Mouse (Mus musculus) hindbrain, embryonic 12.5 days (tissue): ENCODE results near the gene Trpc7. TPM values are rescaled to one million over a fixed set of nuclear protein-coding genes. Genes with fewer than 3 reads are reported as not detected.

ENCODE experiments used
- ATAC-seq: fragments of 200-750 bp; cut with Nextera tagmentation; 2 replicates; pipeline ENCODE4 v1.8.0; 2017; ENCODE audit warnings: moderate TSS enrichment; ENCODE audit not compliant: low FRiP score
- H3K27ac ChIP-seq: fragments of 300-500 bp; sonication (generic); 2 replicates; pipeline ENCODE4 v1.5.1; 2016; ENCODE audit warnings: mild to moderate bottlenecking
- H3K27me3 ChIP-seq: fragments of 300-500 bp; sonication (generic); 2 replicates; pipeline ENCODE4 v1.6.1; 2016; ENCODE audit warnings: mild to moderate bottlenecking
- H3K36me3 ChIP-seq: fragments of 300-500 bp; sonication (generic); 2 replicates; pipeline ENCODE4 v1.6.1; 2016; ENCODE audit warnings: mild to moderate bottlenecking
- H3K4me1 ChIP-seq: fragments of 300-500 bp; sonication (generic); 2 replicates; pipeline ENCODE4 v1.6.1; 2016
- H3K4me2 ChIP-seq: fragments of 300-500 bp; sonication (generic); replicated peaks from 2 replicates; pipeline ENCODE4 v1.6.1; 2016; ENCODE audit warnings: mild to moderate bottlenecking
- H3K4me3 ChIP-seq: fragments of 300-500 bp; sonication (generic); 2 replicates; pipeline ENCODE4 v1.5.1; 2016; ENCODE audit warnings: mild to moderate bottlenecking
- H3K9ac ChIP-seq: fragments of 300-500 bp; sonication (generic); 2 replicates; pipeline ENCODE4 v1.6.1; 2016; ENCODE audit warnings: mild to moderate bottlenecking, moderate library complexity
- H3K9me3 ChIP-seq: fragments of 300-500 bp; sonication (generic); replicated peaks from 2 replicates; pipeline ENCODE4 v1.6.1; 2016; ENCODE audit warnings: mild to moderate bottlenecking
- WGBS: fragments of 180-500 bp; shearing (Covaris S2); methylation state at CpG from one replicate; pipeline ENCODE4 v1.1.7; 2016; 5-methylcytosine and 5-hydroxymethylcytosine counted together
- polyA plus RNA-seq: library from polyadenylated mRNA; unstranded; fragments of >200 nt; fragmentation: Nextera tagmentation; extraction: Ambion mirVana; gene quantifications from 2 replicates; pipeline ENCODE4 v1.2.1, GENCODE M21; 2016

The Trpc7 gene
- polyA plus RNA-seq, 1 experiment from 2014 or later = 0.45 TPM

DNA sequence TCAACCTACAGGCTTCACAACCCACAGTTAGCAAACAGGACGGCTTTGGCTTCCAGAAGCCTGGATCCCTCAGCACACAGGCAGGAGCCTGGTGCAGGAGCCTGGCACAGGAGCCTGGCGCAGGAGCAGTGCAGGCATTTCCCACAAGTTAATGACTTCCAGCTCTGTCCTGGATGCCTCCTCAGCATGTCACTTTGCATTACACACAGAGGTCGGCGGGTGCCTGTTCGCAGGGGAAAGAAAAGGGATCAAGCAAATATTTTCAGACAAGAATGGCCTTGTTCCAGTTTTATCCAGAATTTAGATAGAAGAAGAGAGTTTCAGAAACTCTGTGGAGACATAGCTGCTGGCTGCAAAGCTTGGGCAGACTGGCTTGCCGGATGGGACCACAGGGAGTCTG lies 33.8 kb downstream of the Trpc7 start:
- ATAC-seq = no peak
- 0 out of 2 replicates have a peak overlapping the region, but pooled peaks have one; percentile 3 for H3K9ac ChIP-seq
- WGBS = 46% methylated on average over 6 of the region's 6 CpGs
- no peaks in the 10 kb centered on the region for H3K27me3 ChIP-seq
- H3K4me1 ChIP-seq = peaks cover 9% of the 10 kb centered on the region; the same call in 1 of the 2 replicates
- no peak overlapping the region for H3K4me2 ChIP-seq
- H3K4me3 ChIP-seq = no peak overlapping the region
- no peaks in the 10 kb centered on the region for H3K36me3 ChIP-seq
- H3K9me3 ChIP-seq = no peaks in the 10 kb centered on the region
- H3K27ac ChIP-seq = no peak overlapping the region

DNA sequence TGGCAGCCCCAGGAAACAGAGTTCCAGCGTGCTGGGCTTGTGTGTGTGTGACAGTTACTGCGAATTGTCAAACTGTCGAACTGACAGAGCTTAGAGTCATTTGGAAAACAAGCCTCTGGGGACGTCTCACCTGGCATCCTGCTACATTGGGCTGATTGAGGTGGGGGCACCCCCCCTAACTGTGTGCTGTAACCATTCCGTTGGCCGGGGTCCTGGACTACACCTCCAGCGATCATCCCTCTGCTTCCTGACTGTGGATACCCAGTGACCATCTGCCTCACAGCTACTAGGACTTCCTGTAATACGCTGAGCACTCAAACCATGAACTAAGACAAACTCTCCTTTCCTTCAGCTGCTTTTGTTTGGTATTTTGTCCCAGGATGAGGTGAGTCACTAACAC lies 41.3 kb downstream of the Trpc7 start:
- H3K27ac ChIP-seq = no peak overlapping the region
- H3K4me3 ChIP-seq = no peak overlapping the region
- WGBS = 77% methylated on average over 8 of the region's 8 CpGs
- no peak overlapping the region for H3K4me2 ChIP-seq
- no peaks in the 10 kb centered on the region for H3K9me3 ChIP-seq
- no peaks in the 10 kb centered on the region for H3K36me3 ChIP-seq
- 0 out of 2 replicates have a peak, but pooled peaks cover 6% of the 10 kb centered on the region for H3K4me1 ChIP-seq
- H3K9ac ChIP-seq = no peak overlapping the region
- ATAC-seq = no peak
- no peaks in the 10 kb centered on the region for H3K27me3 ChIP-seq

DNA sequence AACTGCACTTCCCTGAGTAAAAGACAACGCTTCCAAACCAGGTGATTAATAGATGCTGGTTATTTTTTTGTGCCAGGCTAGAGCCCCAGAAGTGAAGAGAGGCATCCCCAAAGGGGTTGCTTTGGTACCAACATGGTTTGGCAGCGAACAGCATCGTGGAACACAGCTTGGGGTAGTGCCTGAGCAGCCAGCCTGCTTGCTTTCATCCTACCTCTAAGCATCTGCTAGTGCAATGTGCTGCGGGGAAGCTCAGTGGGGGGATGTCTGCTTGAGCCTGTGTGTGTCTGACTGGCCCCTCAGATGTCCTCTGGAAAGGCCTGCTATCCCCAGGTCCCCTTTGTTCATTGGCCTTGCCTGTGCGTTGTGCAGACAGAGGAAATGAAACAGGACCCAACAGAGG lies 42.4 kb downstream of the Trpc7 start:
- H3K36me3 ChIP-seq = no peaks in the 10 kb centered on the region
- ATAC-seq = no peak
- H3K4me3 ChIP-seq = no peak overlapping the region
- no peaks in the 10 kb centered on the region for H3K9me3 ChIP-seq
- H3K4me2 ChIP-seq = no peak overlapping the region
- WGBS = 33% methylated on average over 5 of the region's 5 CpGs
- no peak overlapping the region for H3K27ac ChIP-seq
- H3K9ac ChIP-seq = no peak overlapping the region
- H3K4me1 ChIP-seq = 0 out of 2 replicates have a peak, but pooled peaks cover 6% of the 10 kb centered on the region
- no peaks in the 10 kb centered on the region for H3K27me3 ChIP-seq

- Histone ChIP-seq H3K9ac (no peak overlapping the region), H3K27me3 (no peaks in the 10 kb centered on the region), H3K4me3 (no peak overlapping the region), H3K9me3 (no peaks in the 10 kb centered on the region), H3K36me3 (no peaks in the 10 kb centered on the region), H3K4me2 (no peak overlapping the region), H3K27ac (no peak overlapping the region), H3K4me1 (no peaks in the 10 kb centered on the region)
- no peak for ATAC-seq
- 85% methylated on average over 3 of the region's 3 CpGs for WGBS
These were observed 49.9 kb downstream of the Trpc7 start for GRCm38 (mm10) chr13:56845866-56846265.

GRCm38 (mm10) chr13:56815471-56815870 lies 80.3 kb downstream of the Trpc7 start:
- ATAC-seq = no peak
- Histone ChIP-seq H3K4me1 (no peaks in the 10 kb centered on the region), H3K4me3 (no peak overlapping the region), H3K9ac (no peak overlapping the region), H3K4me2 (no peak overlapping the region), H3K9me3 (no peaks in the 10 kb centered on the region), H3K27ac (no peak overlapping the region), H3K36me3 (no peaks in the 10 kb centered on the region), H3K27me3 (no peaks in the 10 kb centered on the region)
- WGBS = 88% methylated on average over 12 of the region's 12 CpGs

- ATAC-seq = peak; percentile 69
- Histone ChIP-seq H3K4me1 (no peaks in the 10 kb centered on the region), H3K4me2 (peak overlapping the region; percentile 54), H3K9ac (no peak overlapping the region), H3K36me3 (no peaks in the 10 kb centered on the region), H3K27ac (no peak overlapping the region), H3K9me3 (no peaks in the 10 kb centered on the region), H3K4me3 (peak overlapping the region; percentile 22; the same call in 1 of the 2 replicates), H3K27me3 (peaks cover 6% of the 10 kb centered on the region; the same call in 1 of the 2 replicates)
- 12% methylated on average over 27 of the region's 27 CpGs for WGBS
These were observed 88.9 kb downstream of the Trpc7 start for GRCm38 (mm10) chr13:56806776-56807490.

DNA sequence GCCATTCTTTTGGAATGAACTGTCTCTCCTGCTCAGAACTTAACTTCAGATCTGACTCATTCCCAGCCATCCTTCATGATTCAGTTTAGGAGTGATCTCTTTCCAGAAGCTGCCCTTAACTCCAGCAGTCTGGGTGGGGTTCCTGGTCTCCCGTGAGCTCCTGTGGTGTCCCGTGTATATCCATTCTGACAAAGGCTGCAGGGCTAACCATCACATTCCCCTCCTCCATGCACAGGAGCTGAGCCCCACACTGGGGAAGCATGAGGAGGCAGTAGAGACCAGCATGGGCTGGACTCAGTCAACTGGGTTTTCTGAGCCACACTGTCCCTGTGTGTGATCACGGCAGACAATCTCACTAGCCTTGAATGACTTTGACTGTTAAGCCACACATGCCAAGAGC lies 90.7 kb downstream of the Trpc7 start:
- WGBS = 86% methylated on average over 3 of the region's 3 CpGs
- Histone ChIP-seq H3K4me3 (no peak overlapping the region), H3K4me2 (no peak overlapping the region), H3K9ac (no peak overlapping the region), H3K27me3 (peaks cover 6% of the 10 kb centered on the region; the same call in 1 of the 2 replicates), H3K4me1 (no peaks in the 10 kb centered on the region), H3K9me3 (no peaks in the 10 kb centered on the region), H3K36me3 (no peaks in the 10 kb centered on the region), H3K27ac (no peak overlapping the region)
- no peak for ATAC-seq

- H3K4me2 ChIP-seq = no peak overlapping the region
- no peak overlapping the region for H3K9ac ChIP-seq
- H3K4me3 ChIP-seq = no peak overlapping the region
- H3K4me1 ChIP-seq = peaks cover 11% of the 10 kb centered on the region
- ATAC-seq = no peak
- WGBS = 86% methylated on average over 7 of the region's 7 CpGs
- H3K9me3 ChIP-seq = no peaks in the 10 kb centered on the region
- H3K27me3 ChIP-seq = no peaks in the 10 kb centered on the region
- H3K36me3 ChIP-seq = no peaks in the 10 kb centered on the region
- H3K27ac ChIP-seq = no peak overlapping the region
These were observed 98.3 kb downstream of the Trpc7 start for GRCm38 (mm10) chr13:56797459-56797858.

GRCm38 (mm10) chr13:56795501-56795900 lies 100.3 kb downstream of the Trpc7 start:
- WGBS = 70% methylated on average over 7 of the region's 7 CpGs
- no peak overlapping the region for H3K27ac ChIP-seq
- no peak for ATAC-seq

DNA sequence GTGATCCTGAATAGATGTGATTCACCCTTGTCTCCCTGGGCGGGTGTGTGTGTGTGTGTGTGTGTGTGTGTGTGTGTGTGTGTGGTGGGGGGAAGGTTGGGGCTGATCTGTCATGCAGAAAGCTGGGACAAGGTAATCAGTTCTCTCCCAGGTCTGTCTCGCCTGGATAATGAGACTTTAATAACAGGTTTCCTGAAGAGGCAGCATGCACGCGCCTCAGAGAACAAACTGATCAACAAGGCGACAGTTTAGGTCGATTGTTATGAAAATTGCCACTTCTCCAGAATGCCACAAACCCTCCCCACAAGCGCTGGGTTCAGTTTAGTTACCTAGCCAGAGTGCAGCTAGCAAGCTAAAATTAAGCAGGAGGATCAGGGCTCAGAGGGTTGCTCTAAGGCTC lies 101.4 kb downstream of the Trpc7 start:
- no peak for ATAC-seq
- Histone ChIP-seq H3K4me2 (no peak overlapping the region), H3K4me1 (peaks cover 11% of the 10 kb centered on the region), H3K27me3 (no peaks in the 10 kb centered on the region), H3K27ac (no peak overlapping the region), H3K36me3 (no peaks in the 10 kb centered on the region), H3K9me3 (no peaks in the 10 kb centered on the region), H3K4me3 (no peak overlapping the region), H3K9ac (no peak overlapping the region)
- 41% methylated on average over 7 of the region's 7 CpGs for WGBS

More at GRCm38 (mm10) chr13:56795501-56795900, 100.3 kb downstream of the Trpc7 start:
- Histone ChIP-seq H3K27me3 (no peaks in the 10 kb centered on the region), H3K4me3 (no peak overlapping the region), H3K9me3 (no peaks in the 10 kb centered on the region), H3K36me3 (no peaks in the 10 kb centered on the region), H3K9ac (no peak overlapping the region), H3K4me2 (no peak overlapping the region), H3K4me1 (peaks cover 11% of the 10 kb centered on the region)

DNA sequence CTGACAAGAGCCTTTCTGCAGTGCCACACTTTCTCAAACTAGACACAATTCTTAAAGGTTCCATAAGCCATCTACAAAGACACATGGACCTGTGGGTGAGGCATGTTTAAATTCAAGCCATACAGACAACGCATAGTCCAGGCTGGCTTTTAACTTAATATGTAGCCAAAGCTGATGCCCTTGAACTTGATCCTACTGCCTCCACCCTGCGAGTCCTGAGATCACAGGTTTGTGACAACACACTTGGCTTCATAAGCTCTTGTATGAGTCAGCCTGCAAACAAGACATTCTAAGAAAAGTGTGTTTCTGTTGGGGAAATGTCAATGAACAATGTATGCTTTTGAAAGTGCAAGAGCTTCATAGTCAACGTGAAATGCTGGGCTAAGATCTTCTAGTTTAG lies 102.9 kb downstream of the Trpc7 start:
- no peak overlapping the region for H3K4me3 ChIP-seq
- no peaks in the 10 kb centered on the region for H3K27me3 ChIP-seq
- no peak overlapping the region for H3K27ac ChIP-seq
- WGBS = 85% methylated on average over 3 of the region's 3 CpGs
- H3K4me2 ChIP-seq = no peak overlapping the region
- H3K9ac ChIP-seq = no peak overlapping the region
- ATAC-seq = no peak
- peaks cover 14% of the 10 kb centered on the region for H3K4me1 ChIP-seq
- H3K36me3 ChIP-seq = no peaks in the 10 kb centered on the region
- H3K9me3 ChIP-seq = no peaks in the 10 kb centered on the region

DNA sequence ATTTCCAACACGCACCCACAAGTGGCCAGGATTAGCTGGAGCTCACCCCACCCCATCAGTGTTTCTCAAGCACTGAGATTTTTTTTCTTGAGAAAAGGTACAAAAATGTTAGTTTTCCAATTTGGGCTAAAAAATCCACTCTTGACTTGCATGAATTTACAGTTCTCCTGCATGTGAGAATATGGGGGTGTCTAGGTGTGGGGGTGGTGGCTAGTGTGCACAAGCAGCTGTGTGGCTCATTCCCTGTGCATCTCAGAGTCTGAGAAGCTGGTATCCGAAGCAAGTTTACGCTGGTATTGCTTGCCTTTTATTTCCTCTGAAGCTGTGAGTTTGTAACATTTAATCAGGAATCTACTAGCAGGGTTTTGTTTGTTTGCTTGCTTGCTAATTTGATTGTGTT lies 105.1 kb downstream of the Trpc7 start:
- no peaks in the 10 kb centered on the region for H3K36me3 ChIP-seq
- WGBS = 92% methylated on average over 3 of the region's 3 CpGs
- no peaks in the 10 kb centered on the region for H3K9me3 ChIP-seq
- no peak overlapping the region for H3K9ac ChIP-seq
- ATAC-seq = no peak
- peaks cover 17% of the 10 kb centered on the region for H3K4me1 ChIP-seq
- no peak overlapping the region for H3K4me3 ChIP-seq
- no peak overlapping the region for H3K4me2 ChIP-seq
- H3K27me3 ChIP-seq = no peaks in the 10 kb centered on the region
- H3K27ac ChIP-seq = no peak overlapping the region

DNA sequence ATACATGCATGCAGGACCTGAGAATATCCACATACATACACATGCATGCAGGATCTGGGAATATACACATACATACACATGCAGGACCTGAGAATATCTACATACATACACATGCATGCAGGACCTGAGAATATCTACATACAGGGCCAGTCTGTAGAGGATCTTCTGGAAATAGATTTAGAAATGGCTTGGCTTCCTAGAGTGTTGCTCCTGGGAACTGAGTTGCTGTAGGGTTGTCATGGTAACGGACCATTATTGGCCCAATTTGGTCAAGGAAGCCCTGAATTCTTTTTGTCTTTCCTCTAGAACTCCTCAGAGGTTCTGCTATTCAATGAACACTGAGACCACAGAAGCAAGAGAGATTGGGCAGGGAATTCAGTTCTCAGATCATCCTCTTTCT lies 113.2 kb downstream of the Trpc7 start:
- 0 out of 2 replicates have a peak, but pooled peaks cover 3% of the 10 kb centered on the region for H3K9me3 ChIP-seq
- H3K27ac ChIP-seq = no peak overlapping the region
- no peak for ATAC-seq
- no peak overlapping the region for H3K4me3 ChIP-seq
- H3K9ac ChIP-seq = no peak overlapping the region
- H3K36me3 ChIP-seq = no peaks in the 10 kb centered on the region
- H3K4me2 ChIP-seq = no peak overlapping the region
- no peaks in the 10 kb centered on the region for H3K27me3 ChIP-seq
- WGBS = 91% methylated on average over 1 of the region's 1 CpGs
- peaks cover 22% of the 10 kb centered on the region for H3K4me1 ChIP-seq
